Mouse (Mus musculus): ENCODE data around the gene Sept6. TPM values are rescaled to one million over a fixed set of nuclear protein-coding genes. Genes with fewer than 3 reads are reported as not detected.
A peak's percentile ranks its signal among the peaks of the same experiment; 100 is the strongest.

Gene Sept6
- polyA plus RNA-seq (2016; fragmentation: Nextera tagmentation; extraction: Ambion mirVana) = 63.8 and 65.5 TPM in 2 replicates

GRCm38 (mm10) chrX:36991694-36992093, at the start of gene Sept6:
TSS of gene Sept6 (minus strand) at chrX:36991794.
- ATAC-seq (ENCODE audit: low FRiP score, low read depth) = no peak
- no peak within 1 kb of the TSS for H3K4me3 ChIP-seq
- no peaks in the 10 kb centered on the region for H3K4me1 ChIP-seq
- no peak within 1 kb of the TSS for H3K4me2 ChIP-seq (replicated peaks)
- H3K36me3 ChIP-seq = no peaks in the 10 kb centered on the region
- no peaks in the 10 kb centered on the region for H3K9me3 ChIP-seq
- 83% methylated on average over 2 of the region's 2 CpGs for WGBS
- H3K9ac ChIP-seq = no peak within 1 kb of the TSS
- H3K27ac ChIP-seq = no peak within 1 kb of the TSS
- no peaks in the 10 kb centered on the region for H3K27me3 ChIP-seq (replicated peaks)

- no peak overlapping the region for H3K4me2 ChIP-seq (replicated peaks)
- no peaks in the 10 kb centered on the region for H3K4me1 ChIP-seq
- no peak overlapping the region for H3K4me3 ChIP-seq
- no peaks in the 10 kb centered on the region for H3K27me3 ChIP-seq (replicated peaks)
- no peak overlapping the region for H3K27ac ChIP-seq
- no peaks in the 10 kb centered on the region for H3K9me3 ChIP-seq
- no peak for ATAC-seq (ENCODE audit: low FRiP score, low read depth)
- WGBS = 68% methylated on average over 3 of the region's 3 CpGs
- H3K9ac ChIP-seq = no peak overlapping the region
- no peaks in the 10 kb centered on the region for H3K36me3 ChIP-seq
Observed at GRCm38 (mm10) chrX:37028378-37028777, 36.8 kb upstream of the Sept6 start.

- H3K4me3 ChIP-seq = no peak overlapping the region
- WGBS = 79% methylated on average over 10 of the region's 10 CpGs
- H3K9me3 ChIP-seq = no peaks in the 10 kb centered on the region
- H3K27ac ChIP-seq = no peak overlapping the region
- no peak overlapping the region for H3K9ac ChIP-seq
- no peaks in the 10 kb centered on the region for H3K27me3 ChIP-seq (replicated peaks)
- H3K4me2 ChIP-seq (replicated peaks) = no peak overlapping the region
- H3K4me1 ChIP-seq = no peaks in the 10 kb centered on the region
- H3K36me3 ChIP-seq = no peaks in the 10 kb centered on the region
- no peak for ATAC-seq (ENCODE audit: low FRiP score, low read depth)
Observed at GRCm38 (mm10) chrX:37023652-37024309, 32.2 kb upstream of the Sept6 start.

GRCm38 (mm10) chrX:37022690-37023089, 31.1 kb upstream of the Sept6 start:
- no peak for ATAC-seq (ENCODE audit: low FRiP score, low read depth)
- 19% methylated on average over 3 of the region's 3 CpGs for WGBS
- H3K27me3 ChIP-seq (replicated peaks) = no peaks in the 10 kb centered on the region

GRCm38 (mm10) chrX:37019045-37019444, 27.5 kb upstream of the Sept6 start:
- H3K36me3 ChIP-seq = no peaks in the 10 kb centered on the region
- no peaks in the 10 kb centered on the region for H3K4me1 ChIP-seq
- WGBS = 51% methylated on average over 3 of the region's 3 CpGs
- no peaks in the 10 kb centered on the region for H3K27me3 ChIP-seq (replicated peaks)
- no peak for ATAC-seq (ENCODE audit: low FRiP score, low read depth)
- H3K9ac ChIP-seq = no peak overlapping the region
- no peaks in the 10 kb centered on the region for H3K9me3 ChIP-seq
- no peak overlapping the region for H3K4me2 ChIP-seq (replicated peaks)
- H3K4me3 ChIP-seq = no peak overlapping the region
- H3K27ac ChIP-seq = no peak overlapping the region

More at GRCm38 (mm10) chrX:37022690-37023089, 31.1 kb upstream of the Sept6 start:
- H3K4me3 ChIP-seq = no peak overlapping the region
- H3K36me3 ChIP-seq = no peaks in the 10 kb centered on the region
- no peaks in the 10 kb centered on the region for H3K9me3 ChIP-seq
- no peak overlapping the region for H3K27ac ChIP-seq
- no peaks in the 10 kb centered on the region for H3K4me1 ChIP-seq
- no peak overlapping the region for H3K9ac ChIP-seq
- H3K4me2 ChIP-seq (replicated peaks) = no peak overlapping the region

- Histone ChIP-seq H3K27me3 (replicated peaks) (no peaks in the 10 kb centered on the region), H3K9ac (no peak overlapping the region), H3K4me2 (replicated peaks) (no peak overlapping the region), H3K9me3 (no peaks in the 10 kb centered on the region), H3K36me3 (no peaks in the 10 kb centered on the region), H3K4me3 (no peak overlapping the region), H3K4me1 (no peaks in the 10 kb centered on the region), H3K27ac (no peak overlapping the region)
- ATAC-seq (ENCODE audit: low FRiP score, low read depth) = no peak
- WGBS = 87% methylated on average over 9 of the region's 9 CpGs
Observed at GRCm38 (mm10) chrX:37018150-37018654, 26.6 kb upstream of the Sept6 start.

- no peak overlapping the region for H3K9ac ChIP-seq
- no peak overlapping the region for H3K4me2 ChIP-seq (replicated peaks)
- no peak overlapping the region for H3K27ac ChIP-seq
- no peaks in the 10 kb centered on the region for H3K9me3 ChIP-seq
- no peaks in the 10 kb centered on the region for H3K36me3 ChIP-seq
- no peaks in the 10 kb centered on the region for H3K27me3 ChIP-seq (replicated peaks)
- no peak for ATAC-seq (ENCODE audit: low FRiP score, low read depth)
- H3K4me3 ChIP-seq = no peak overlapping the region
- H3K4me1 ChIP-seq = no peaks in the 10 kb centered on the region
- WGBS = 86% methylated on average over 4 of the region's 5 CpGs
Observed at GRCm38 (mm10) chrX:37013870-37014269, 22.3 kb upstream of the Sept6 start.

- no peaks in the 10 kb centered on the region for H3K4me1 ChIP-seq
- no peaks in the 10 kb centered on the region for H3K27me3 ChIP-seq (replicated peaks)
- no peaks in the 10 kb centered on the region for H3K9me3 ChIP-seq
- H3K4me3 ChIP-seq = no peak overlapping the region
- H3K4me2 ChIP-seq (replicated peaks) = no peak overlapping the region
- H3K9ac ChIP-seq = no peak overlapping the region
- WGBS = 84% methylated on average over 4 of the region's 4 CpGs
- H3K27ac ChIP-seq = no peak overlapping the region
- no peaks in the 10 kb centered on the region for H3K36me3 ChIP-seq
- no peak for ATAC-seq (ENCODE audit: low FRiP score, low read depth)
Observed at GRCm38 (mm10) chrX:36991039-36991438, 555 bp downstream of the Sept6 start.

- H3K9ac ChIP-seq = peak overlapping the region; percentile 64
- H3K4me1 ChIP-seq = no peaks in the 10 kb centered on the region
- H3K9me3 ChIP-seq = no peaks in the 10 kb centered on the region
- peak overlapping the region; percentile 67 for H3K4me2 ChIP-seq (replicated peaks)
- no peak overlapping the region for H3K27ac ChIP-seq
- ATAC-seq (ENCODE audit: low FRiP score, low read depth) = peak; percentile 34
- H3K27me3 ChIP-seq (replicated peaks) = no peaks in the 10 kb centered on the region
- 31% methylated on average over 7 of the region's 11 CpGs for WGBS
- peak overlapping the region; percentile 62 for H3K4me3 ChIP-seq
- no peaks in the 10 kb centered on the region for H3K36me3 ChIP-seq
Observed at GRCm38 (mm10) chrX:36989752-36990404, 1.7 kb downstream of the Sept6 start.

- H3K9me3 ChIP-seq = no peaks in the 10 kb centered on the region
- H3K4me1 ChIP-seq = no peaks in the 10 kb centered on the region
- peak; percentile 91 for ATAC-seq (ENCODE audit: low FRiP score, low read depth)
- H3K36me3 ChIP-seq = no peaks in the 10 kb centered on the region
- peak overlapping the region; percentile 64 for H3K9ac ChIP-seq
- 20% methylated on average over 26 of the region's 29 CpGs for WGBS
- H3K4me3 ChIP-seq = peak overlapping the region; percentile 62
- H3K27ac ChIP-seq = 0 out of 2 replicates have a peak overlapping the region, but pooled peaks have one; percentile 43
- no peaks in the 10 kb centered on the region for H3K27me3 ChIP-seq (replicated peaks)
- peak overlapping the region; percentile 67 for H3K4me2 ChIP-seq (replicated peaks)
Observed at GRCm38 (mm10) chrX:36989234-36989751, 2.3 kb downstream of the Sept6 start.

GRCm38 (mm10) chrX:36988754-36989153, 2.8 kb downstream of the Sept6 start:
- 0 out of 2 replicates have a peak overlapping the region, but pooled peaks have one; percentile 43 for H3K27ac ChIP-seq
- peak overlapping the region; percentile 67 for H3K4me2 ChIP-seq (replicated peaks)
- H3K9me3 ChIP-seq = no peaks in the 10 kb centered on the region
- H3K4me1 ChIP-seq = no peaks in the 10 kb centered on the region
- peak; percentile 71 for ATAC-seq (ENCODE audit: low FRiP score, low read depth)
- peak overlapping the region; percentile 64 for H3K9ac ChIP-seq
- WGBS = 15% methylated on average over 22 of the region's 23 CpGs
- H3K27me3 ChIP-seq (replicated peaks) = no peaks in the 10 kb centered on the region
- no peaks in the 10 kb centered on the region for H3K36me3 ChIP-seq
- H3K4me3 ChIP-seq = peak overlapping the region; percentile 62

- H3K36me3 ChIP-seq = no peaks in the 10 kb centered on the region
- no peak overlapping the region for H3K9ac ChIP-seq
- 71% methylated on average over 4 of the region's 4 CpGs for WGBS
- H3K9me3 ChIP-seq = no peaks in the 10 kb centered on the region
- H3K27me3 ChIP-seq (replicated peaks) = no peaks in the 10 kb centered on the region
- H3K4me2 ChIP-seq (replicated peaks) = peak overlapping the region; percentile 67
- ATAC-seq (ENCODE audit: low FRiP score, low read depth) = no peak
- H3K27ac ChIP-seq = no peak overlapping the region
- peak overlapping the region; percentile 62 for H3K4me3 ChIP-seq
- 0 out of 2 replicates have a peak, but pooled peaks cover 3% of the 10 kb centered on the region for H3K4me1 ChIP-seq
Observed at GRCm38 (mm10) chrX:36987851-36988250, 3.7 kb downstream of the Sept6 start.
